Mouse (Mus musculus): ENCODE measurements around the gene Eif4b. TPM values are rescaled to one million over a fixed set of nuclear protein-coding genes. Genes with fewer than 3 reads are reported as not detected.
"Not testable (repeated sequence)": the region's sequence is repeated elsewhere in the genome, so short reads cannot be mapped to it uniquely, and the experiment has no call there.

Gene Eif4b
- polyA plus RNA-seq, 1 experiment from 2014 or later: 77.6 TPM

DNA sequence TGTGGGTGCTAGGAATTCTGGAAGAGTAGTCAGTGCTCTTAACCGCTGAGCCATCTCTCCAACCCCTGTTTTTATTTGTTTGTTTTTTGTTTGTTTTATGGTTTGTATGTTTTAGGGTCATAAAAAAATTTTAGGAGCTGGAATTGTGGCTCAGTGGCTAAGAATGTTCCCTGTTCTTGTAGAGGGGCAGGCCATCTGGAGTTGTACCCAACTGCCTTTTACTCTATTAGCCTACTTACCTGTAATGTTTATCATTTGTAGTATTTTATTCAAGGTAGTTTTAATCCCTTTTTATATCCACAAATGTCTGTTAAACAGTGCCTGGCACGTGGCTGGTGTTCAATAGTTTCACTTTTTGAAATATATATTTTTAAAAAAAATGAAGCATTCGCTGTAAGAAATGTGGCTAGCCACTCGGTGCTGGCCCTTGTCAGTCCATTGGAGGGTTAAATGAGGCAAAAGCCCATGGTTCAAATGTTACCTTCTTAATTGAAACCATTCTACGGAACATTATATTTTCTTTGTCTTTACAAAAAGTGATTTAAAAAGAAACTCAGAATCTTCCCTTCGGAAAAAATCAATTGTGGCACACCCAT is 512 bp upstream of the Eif4b start:
- H3K9ac ChIP-seq (replicated peaks; ENCODE audit: low read depth, low read length): no peak overlapping the region

DNA sequence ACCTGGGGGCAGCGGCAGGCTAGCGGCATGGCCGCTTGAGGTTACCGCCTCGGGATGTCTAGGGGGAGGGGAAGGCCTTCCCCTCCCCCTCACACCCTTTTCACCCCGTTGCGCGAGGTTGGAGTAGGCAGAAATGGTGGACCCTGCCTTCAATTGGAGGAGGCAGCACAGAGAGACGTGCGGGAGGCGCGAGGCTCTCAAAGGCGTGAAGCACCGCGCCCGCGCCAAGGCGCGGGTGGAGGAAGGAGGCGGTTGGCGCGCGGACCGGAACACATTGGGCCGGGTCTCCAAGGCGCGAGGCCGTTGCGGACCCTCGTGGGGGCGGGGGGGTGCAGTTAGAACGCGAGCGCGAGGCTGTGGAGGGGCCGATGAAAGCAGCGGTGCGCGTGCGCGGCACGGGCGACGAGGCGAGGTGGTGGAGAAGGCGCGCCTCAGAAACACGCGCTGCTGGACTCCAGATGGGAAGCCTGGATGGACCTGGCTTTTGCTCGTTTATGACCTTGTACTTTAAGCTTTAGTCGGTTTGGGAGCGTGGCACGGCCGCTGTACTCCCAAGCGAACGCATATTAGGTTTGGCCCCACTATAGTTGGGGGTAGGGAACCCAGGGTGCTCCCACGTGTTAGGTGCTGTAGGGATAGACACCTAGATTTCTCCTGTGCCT is 628 bp downstream of the Eif4b start:
- Histone ChIP-seq H3K4me2 (ENCODE audit: low read depth, low read length) (peak overlapping the region; percentile 89), H3K9me3 (ENCODE audit: control insufficient read depth, low read length) (no peaks in the 10 kb centered on the region), H3K36me3 (ENCODE audit: control insufficient read depth, insufficient read depth, low read length) (no peaks in the 10 kb centered on the region), H3K9ac (replicated peaks; ENCODE audit: low read depth, low read length) (peak overlapping the region; percentile 94), H3K4me1 (ENCODE audit: control insufficient read depth, insufficient read depth, low read length) (peaks cover 21% of the 10 kb centered on the region), H3K4me3 (ENCODE audit: low read depth, low read length) (peak overlapping the region; percentile 97), H3K27me3 (ENCODE audit: control insufficient read depth, insufficient read depth, low read length) (peaks cover 4% of the 10 kb centered on the region; the same call in 1 of the 2 replicates), H3K27ac (ENCODE audit: low read depth, low read length) (peak overlapping the region; percentile 98)
- peak; percentile 60 for ATAC-seq (ENCODE audit: low read depth)
- WGBS: under 1% methylated on average over 55 of the region's 57 CpGs

More for the DNA sequence above, 512 bp upstream of the Eif4b start:
- peak; percentile 23 for ATAC-seq (ENCODE audit: low read depth)
- Histone ChIP-seq H3K27ac (ENCODE audit: low read depth, low read length) (no peak overlapping the region), H3K36me3 (ENCODE audit: control insufficient read depth, insufficient read depth, low read length) (no peaks in the 10 kb centered on the region), H3K4me1 (ENCODE audit: control insufficient read depth, insufficient read depth, low read length) (peaks cover 21% of the 10 kb centered on the region), H3K4me3 (ENCODE audit: low read depth, low read length) (peak overlapping the region; percentile 97), H3K4me2 (ENCODE audit: low read depth, low read length) (peak overlapping the region; percentile 50), H3K9me3 (ENCODE audit: control insufficient read depth, low read length) (no peaks in the 10 kb centered on the region), H3K27me3 (ENCODE audit: control insufficient read depth, insufficient read depth, low read length) (peaks cover 4% of the 10 kb centered on the region; the same call in 1 of the 2 replicates)
- 16% methylated on average over 6 of the region's 6 CpGs for WGBS

DNA sequence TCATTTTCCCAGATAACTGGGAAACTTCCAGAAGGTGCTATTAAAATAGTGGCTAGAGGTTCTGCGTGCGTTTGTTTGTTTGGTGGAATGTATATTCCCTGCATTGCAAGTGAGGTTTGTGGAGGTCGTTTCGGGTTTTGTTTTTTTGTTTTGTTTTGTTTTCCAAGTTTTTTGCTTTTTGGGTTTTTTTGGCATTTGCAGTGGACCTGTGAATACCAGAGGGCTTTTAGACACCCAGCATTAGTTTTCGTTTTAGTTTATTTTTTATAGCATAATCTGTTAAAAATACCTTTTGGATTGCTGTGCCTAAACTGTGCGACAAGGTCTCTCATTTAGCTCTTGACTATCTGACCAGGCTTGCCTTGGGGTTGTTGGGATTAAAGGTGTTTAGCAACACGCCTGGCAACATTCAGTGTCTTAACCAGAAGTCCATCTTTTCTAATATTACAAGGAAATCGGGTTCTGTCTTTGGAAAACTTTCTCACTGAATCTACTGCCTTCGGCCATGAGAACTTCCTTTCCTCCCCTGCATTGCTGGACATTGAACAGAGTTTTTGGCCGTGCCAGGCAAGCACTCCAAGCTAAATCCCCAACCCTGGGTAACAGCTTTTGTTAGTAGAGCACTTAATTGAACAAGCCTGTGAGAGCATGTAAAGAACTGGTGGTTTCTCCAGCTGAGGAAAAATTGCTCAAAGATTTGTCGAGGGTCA is 1.5 kb downstream of the Eif4b start:
- peaks cover 21% of the 10 kb centered on the region for H3K4me1 ChIP-seq (ENCODE audit: control insufficient read depth, insufficient read depth, low read length)
- no peaks in the 10 kb centered on the region for H3K36me3 ChIP-seq (ENCODE audit: control insufficient read depth, insufficient read depth, low read length)
- no peaks in the 10 kb centered on the region for H3K9me3 ChIP-seq (ENCODE audit: control insufficient read depth, low read length)
- peaks cover 4% of the 10 kb centered on the region; the same call in 1 of the 2 replicates for H3K27me3 ChIP-seq (ENCODE audit: control insufficient read depth, insufficient read depth, low read length)
- H3K4me3 ChIP-seq (ENCODE audit: low read depth, low read length): peak overlapping the region; percentile 97
- ATAC-seq (ENCODE audit: low read depth): no peak
- H3K4me2 ChIP-seq (ENCODE audit: low read depth, low read length): peak overlapping the region; percentile 89
- 19% methylated on average over 11 of the region's 11 CpGs for WGBS
- H3K9ac ChIP-seq (replicated peaks; ENCODE audit: low read depth, low read length): peak overlapping the region; percentile 94
- no peak overlapping the region; the same call in 1 of the 2 replicates for H3K27ac ChIP-seq (ENCODE audit: low read depth, low read length)

DNA sequence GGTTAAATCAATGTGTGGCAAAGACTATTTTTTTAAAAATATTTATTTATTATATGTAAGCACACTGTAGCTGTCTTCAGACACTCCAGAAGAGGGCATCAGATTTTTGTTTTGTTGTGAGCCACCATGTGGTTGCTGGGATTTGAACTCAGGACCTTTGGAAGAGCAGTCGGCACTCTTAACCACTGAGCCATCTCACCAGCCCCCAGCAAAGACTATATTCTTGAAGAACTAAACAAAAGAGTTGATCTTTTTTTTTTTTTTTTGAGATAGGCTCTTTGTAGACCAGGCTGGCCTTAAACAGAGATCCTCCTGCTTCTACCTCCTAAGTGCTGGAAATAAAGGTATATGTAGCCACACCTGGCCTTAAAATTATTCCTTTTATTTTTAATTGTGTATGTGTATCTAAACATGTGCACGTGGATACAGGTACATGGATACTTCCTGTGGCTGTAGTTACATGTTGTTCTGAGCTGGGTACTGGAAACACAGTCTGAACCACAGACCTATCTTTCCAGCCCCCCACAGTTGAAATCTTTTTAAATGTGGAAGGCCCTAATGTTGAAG is 3.6 kb downstream of the Eif4b start:
- no peak overlapping the region for H3K9ac ChIP-seq (replicated peaks; ENCODE audit: low read depth, low read length)
- H3K27ac ChIP-seq (ENCODE audit: low read depth, low read length): no peak overlapping the region
- H3K27me3 ChIP-seq (ENCODE audit: control insufficient read depth, insufficient read depth, low read length): peaks cover 4% of the 10 kb centered on the region; the same call in 1 of the 2 replicates
- WGBS: 91% methylated on average over 2 of the region's 2 CpGs
- H3K36me3 ChIP-seq (ENCODE audit: control insufficient read depth, insufficient read depth, low read length): no peaks in the 10 kb centered on the region
- no peak for ATAC-seq (ENCODE audit: low read depth)
- no peaks in the 10 kb centered on the region for H3K9me3 ChIP-seq (ENCODE audit: control insufficient read depth, low read length)
- no peak overlapping the region for H3K4me3 ChIP-seq (ENCODE audit: low read depth, low read length)
- no peak overlapping the region for H3K4me2 ChIP-seq (ENCODE audit: low read depth, low read length)
- H3K4me1 ChIP-seq (ENCODE audit: control insufficient read depth, insufficient read depth, low read length): peaks cover 21% of the 10 kb centered on the region

DNA sequence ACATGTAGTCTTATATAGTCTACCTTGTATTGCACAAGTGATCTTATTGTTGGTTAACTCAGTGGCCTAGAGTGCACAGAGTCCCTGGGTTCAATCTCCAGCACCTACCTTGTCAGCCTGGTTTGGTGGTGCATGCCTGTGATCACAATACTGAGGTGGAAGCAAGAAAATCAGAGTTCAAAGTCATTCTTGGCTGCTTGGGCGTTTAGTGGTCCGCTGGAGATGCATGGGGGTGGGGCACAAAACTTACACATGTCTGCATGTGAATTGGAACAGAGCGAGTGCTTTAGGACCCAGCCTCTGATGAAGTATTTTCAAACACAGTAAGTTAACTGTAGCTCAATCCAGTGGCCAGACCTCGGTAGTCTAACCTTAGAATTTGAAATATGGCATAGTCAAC is 5.6 kb downstream of the Eif4b start:
- Histone ChIP-seq H3K4me1 (ENCODE audit: control insufficient read depth, insufficient read depth, low read length) (peaks cover 19% of the 10 kb centered on the region), H3K9ac (replicated peaks; ENCODE audit: low read depth, low read length) (no peak overlapping the region), H3K36me3 (ENCODE audit: control insufficient read depth, insufficient read depth, low read length) (0 out of 2 replicates have a peak, but pooled peaks cover 6% of the 10 kb centered on the region), H3K27ac (ENCODE audit: low read depth, low read length) (no peak overlapping the region), H3K4me2 (ENCODE audit: low read depth, low read length) (no peak overlapping the region), H3K27me3 (ENCODE audit: control insufficient read depth, insufficient read depth, low read length) (no peaks in the 10 kb centered on the region), H3K4me3 (ENCODE audit: low read depth, low read length) (no peak overlapping the region), H3K9me3 (ENCODE audit: control insufficient read depth, low read length) (no peaks in the 10 kb centered on the region)
- no peak for ATAC-seq (ENCODE audit: low read depth)
- 79% methylated on average over 4 of the region's 4 CpGs for WGBS

DNA sequence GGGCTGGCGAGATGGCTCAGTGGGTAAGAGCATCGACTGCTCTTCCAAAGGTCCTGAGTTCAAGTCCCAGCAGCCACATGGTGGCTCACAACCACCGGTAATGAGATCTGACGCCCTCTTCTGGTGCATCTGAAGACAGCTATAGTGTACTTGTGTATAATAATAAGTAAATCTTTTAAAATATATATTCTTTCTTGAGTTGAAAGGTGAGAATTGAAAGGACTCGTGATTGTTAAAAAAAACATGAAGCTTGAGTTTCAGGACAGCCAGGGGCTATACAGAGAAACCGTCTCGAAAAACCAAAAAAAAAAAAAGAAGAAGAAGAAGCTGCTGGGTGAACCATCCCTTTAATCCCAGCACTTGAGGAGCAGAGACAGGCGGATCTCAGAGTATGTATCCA is 6.4 kb downstream of the Eif4b start:
- not testable (repeated sequence) for H3K4me2 ChIP-seq (ENCODE audit: low read depth, low read length); H3K4me3 ChIP-seq (ENCODE audit: low read depth, low read length); H3K9ac ChIP-seq (replicated peaks; ENCODE audit: low read depth, low read length); H3K27ac ChIP-seq (ENCODE audit: low read depth, low read length); H3K27me3 ChIP-seq (ENCODE audit: control insufficient read depth, insufficient read depth, low read length); H3K9me3 ChIP-seq (ENCODE audit: control insufficient read depth, low read length); ATAC-seq (ENCODE audit: low read depth)
- peaks cover 13% of the 10 kb centered on the region for H3K36me3 ChIP-seq (ENCODE audit: control insufficient read depth, insufficient read depth, low read length)
- peaks cover 14% of the 10 kb centered on the region for H3K4me1 ChIP-seq (ENCODE audit: control insufficient read depth, insufficient read depth, low read length)
- 84% methylated on average over 8 of the region's 8 CpGs for WGBS

DNA sequence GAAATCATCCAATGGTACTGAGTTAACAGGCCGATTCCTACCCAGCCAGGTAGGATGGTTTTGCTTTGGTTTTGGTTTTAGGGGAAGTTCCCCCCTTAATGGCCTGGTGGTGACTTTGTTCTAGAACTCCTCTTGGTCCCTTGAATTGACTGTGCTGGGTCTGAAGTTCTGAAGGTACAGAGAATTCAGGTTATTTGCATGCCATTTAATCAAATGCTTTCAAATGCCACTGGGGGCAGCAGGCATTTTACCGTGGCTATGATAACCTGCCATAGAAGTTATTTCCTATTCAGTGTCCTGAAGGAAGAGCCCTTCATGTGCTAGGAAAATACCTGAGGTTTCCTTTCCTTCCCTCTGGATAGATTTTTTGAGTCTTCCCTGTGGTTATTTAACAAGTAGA is 6.9 kb downstream of the Eif4b start:
- WGBS: 66% methylated on average over 2 of the region's 2 CpGs

DNA sequence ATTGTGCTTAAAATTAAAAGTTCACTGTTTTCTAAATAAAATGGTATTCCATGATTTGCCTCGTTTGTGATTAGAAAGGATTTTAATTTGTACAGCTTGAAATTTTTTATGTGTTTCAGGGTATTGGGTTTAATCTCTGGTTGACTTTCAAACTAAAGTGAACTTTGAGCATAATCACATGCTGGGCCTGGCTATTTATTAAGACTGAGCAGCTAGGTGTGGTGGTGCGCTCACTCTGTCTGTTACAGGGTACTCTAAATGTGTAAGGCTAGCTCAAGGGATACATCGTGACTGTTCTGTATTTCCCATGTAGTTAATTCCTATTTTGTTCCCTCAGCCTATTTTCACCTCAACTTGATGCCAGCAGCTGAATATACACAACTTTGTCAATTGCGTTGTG is 8.6 kb downstream of the Eif4b start:
- H3K4me2 ChIP-seq (ENCODE audit: low read depth, low read length): no peak overlapping the region
- no peak for ATAC-seq (ENCODE audit: low read depth)
- H3K9ac ChIP-seq (replicated peaks; ENCODE audit: low read depth, low read length): no peak overlapping the region
- no peaks in the 10 kb centered on the region for H3K9me3 ChIP-seq (ENCODE audit: control insufficient read depth, low read length)
- 96% methylated on average over 4 of the region's 4 CpGs for WGBS
- no peaks in the 10 kb centered on the region for H3K27me3 ChIP-seq (ENCODE audit: control insufficient read depth, insufficient read depth, low read length)
- H3K27ac ChIP-seq (ENCODE audit: low read depth, low read length): no peak overlapping the region
- peaks cover 25% of the 10 kb centered on the region for H3K36me3 ChIP-seq (ENCODE audit: control insufficient read depth, insufficient read depth, low read length)
- no peaks in the 10 kb centered on the region for H3K4me1 ChIP-seq (ENCODE audit: control insufficient read depth, insufficient read depth, low read length)
- no peak overlapping the region for H3K4me3 ChIP-seq (ENCODE audit: low read depth, low read length)

More for the DNA sequence above, 6.9 kb downstream of the Eif4b start:
- H3K9ac ChIP-seq (replicated peaks; ENCODE audit: low read depth, low read length): no peak overlapping the region
- peaks cover 13% of the 10 kb centered on the region for H3K36me3 ChIP-seq (ENCODE audit: control insufficient read depth, insufficient read depth, low read length)
- no peaks in the 10 kb centered on the region for H3K9me3 ChIP-seq (ENCODE audit: control insufficient read depth, low read length)
- H3K27ac ChIP-seq (ENCODE audit: low read depth, low read length): no peak overlapping the region
- no peak overlapping the region for H3K4me3 ChIP-seq (ENCODE audit: low read depth, low read length)
- H3K4me1 ChIP-seq (ENCODE audit: control insufficient read depth, insufficient read depth, low read length): peaks cover 8% of the 10 kb centered on the region
- H3K4me2 ChIP-seq (ENCODE audit: low read depth, low read length): no peak overlapping the region
- H3K27me3 ChIP-seq (ENCODE audit: control insufficient read depth, insufficient read depth, low read length): no peaks in the 10 kb centered on the region
- no peak for ATAC-seq (ENCODE audit: low read depth)

All from neural tube, embryonic 14.5 days (tissue).